Mouse (Mus musculus) heart, embryonic 16.5 days (tissue): ENCODE measurements at regions not wholly inside any gene's neighbourhood (a gene's known extent, or its start where the extent isn't known, plus 50 kb on each side); places are given as distances from the start of the nearest gene placed in this dataset.

Experiments
- ATAC-seq: fragments of 200-750 bp; cut with Nextera tagmentation; replicated peaks from 2 replicates; pipeline ENCODE4 v1.8.0; 2017; ENCODE audit warnings: moderate number of reproducible peaks; ENCODE audit not compliant: insufficient read depth, low FRiP score; ENCODE audit errors: extremely low read depth
- H3K27ac ChIP-seq: fragments of 300-500 bp; sonication (generic); 2 replicates; pipeline ENCODE4 v1.5.1; 2014; ENCODE audit warnings: mild to moderate bottlenecking, low read length, control low read depth, moderate library complexity
- H3K27me3 ChIP-seq: fragments of 300-500 bp; sonication (generic); 2 replicates; pipeline ENCODE4 v1.6.1; 2014; ENCODE audit warnings: low read length, mixed read lengths; ENCODE audit not compliant: control insufficient read depth, insufficient read depth
- H3K36me3 ChIP-seq: fragments of 300-500 bp; sonication (generic); 2 replicates; pipeline ENCODE4 v1.6.1; 2014; ENCODE audit not compliant: control insufficient read depth, insufficient read depth
- H3K4me1 ChIP-seq: fragments of 300-500 bp; sonication (generic); 2 replicates; pipeline ENCODE4 v1.6.1; 2014; ENCODE audit warnings: low read length, mixed read lengths; ENCODE audit not compliant: control insufficient read depth, insufficient read depth
- H3K4me2 ChIP-seq: fragments of 300-500 bp; sonication (generic); 2 replicates; pipeline ENCODE4 v1.6.1; 2014; ENCODE audit warnings: low read depth, mild to moderate bottlenecking, control low read depth, low read length
- H3K4me3 ChIP-seq: fragments of 300-500 bp; sonication (generic); 2 replicates; pipeline ENCODE4 v1.5.1; 2014; ENCODE audit warnings: mild to moderate bottlenecking, control low read depth, low read length
- H3K9ac ChIP-seq: fragments of 300-500 bp; sonication (generic); 2 replicates; pipeline ENCODE4 v1.6.1; 2014; ENCODE audit warnings: low read length, control low read depth
- H3K9me3 ChIP-seq: fragments of 300-500 bp; sonication (generic); replicated peaks from 2 replicates; pipeline ENCODE4 v1.6.1; 2016; ENCODE audit warnings: low read length; ENCODE audit not compliant: control insufficient read depth
- WGBS: fragments of 180-500 bp; shearing (Covaris S2); extraction: QIAGEN DNeasy Blood & Tissue Kit; methylation state at CpG from one replicate; pipeline ENCODE4 v1.1.7; 2014; 5-methylcytosine and 5-hydroxymethylcytosine counted together

- 36% methylated on average over 1 of the region's 1 CpGs for WGBS
- H3K27ac ChIP-seq: peak overlapping the region; percentile 18; the same call in 1 of the 2 replicates
- no peak for ATAC-seq
Measured at GRCm38 (mm10) chr8:103824747-103825146, 276.7 kb upstream of the Cdh5 start.

GRCm38 (mm10) chr8:103825289-103825688, 276.1 kb upstream of the Cdh5 start:
- Histone ChIP-seq H3K27me3 (no peaks in the 10 kb centered on the region), H3K9ac (no peak overlapping the region), H3K4me1 (peaks cover 4% of the 10 kb centered on the region), H3K9me3 (no peaks in the 10 kb centered on the region), H3K4me3 (no peak overlapping the region), H3K36me3 (no peaks in the 10 kb centered on the region), H3K27ac (peak overlapping the region; percentile 24; the same call in 1 of the 2 replicates), H3K4me2 (no peak overlapping the region)
- ATAC-seq: peak; percentile 58; the same call in 1 of the 2 replicates
- 33% methylated on average over 3 of the region's 3 CpGs for WGBS

More at GRCm38 (mm10) chr8:103824747-103825146, 276.7 kb upstream of the Cdh5 start:
- peaks cover 4% of the 10 kb centered on the region for H3K4me1 ChIP-seq
- H3K9me3 ChIP-seq: no peaks in the 10 kb centered on the region
- no peaks in the 10 kb centered on the region for H3K27me3 ChIP-seq
- no peak overlapping the region for H3K4me3 ChIP-seq
- H3K9ac ChIP-seq: no peak overlapping the region
- no peaks in the 10 kb centered on the region for H3K36me3 ChIP-seq
- H3K4me2 ChIP-seq: no peak overlapping the region

DNA sequence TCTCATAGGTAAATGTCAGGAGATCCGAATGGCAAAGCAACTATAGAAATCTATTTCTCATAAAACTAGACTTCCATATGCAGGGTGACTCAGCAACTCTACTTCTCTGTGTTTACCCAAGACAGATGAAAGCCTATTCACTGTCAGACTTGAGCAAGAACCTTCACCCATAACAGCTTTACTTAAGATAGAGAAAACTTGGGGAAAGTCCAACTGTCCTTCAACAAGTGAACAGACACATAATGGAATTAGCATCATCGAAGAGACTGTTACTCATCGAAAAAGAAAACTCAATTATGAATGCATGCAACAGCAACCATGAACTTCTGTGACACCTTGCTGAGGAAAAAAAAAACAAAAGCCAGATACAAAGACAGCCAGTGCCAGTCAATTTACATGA, 271.0 kb upstream of the Cdh5 start:
- no peak overlapping the region for H3K9ac ChIP-seq
- no peaks in the 10 kb centered on the region for H3K27me3 ChIP-seq
- H3K9me3 ChIP-seq: no peaks in the 10 kb centered on the region
- H3K36me3 ChIP-seq: no peaks in the 10 kb centered on the region
- no peaks in the 10 kb centered on the region for H3K4me1 ChIP-seq
- no peak overlapping the region for H3K4me3 ChIP-seq
- WGBS: 67% methylated on average over 3 of the region's 3 CpGs
- H3K27ac ChIP-seq: no peak overlapping the region
- ATAC-seq: no peak
- H3K4me2 ChIP-seq: no peak overlapping the region

- no peak for ATAC-seq
- no peak overlapping the region for H3K4me2 ChIP-seq
- 77% methylated on average over 4 of the region's 4 CpGs for WGBS
- H3K4me1 ChIP-seq: no peaks in the 10 kb centered on the region
- no peaks in the 10 kb centered on the region for H3K36me3 ChIP-seq
- no peak overlapping the region for H3K27ac ChIP-seq
- H3K9ac ChIP-seq: no peak overlapping the region
- H3K4me3 ChIP-seq: no peak overlapping the region
- no peaks in the 10 kb centered on the region for H3K9me3 ChIP-seq
- H3K27me3 ChIP-seq: 0 out of 2 replicates have a peak, but pooled peaks cover 2% of the 10 kb centered on the region
Measured at GRCm38 (mm10) chr8:103839990-103840389, 261.4 kb upstream of the Cdh5 start.

- H3K27ac ChIP-seq: no peak overlapping the region
- no peak overlapping the region for H3K9ac ChIP-seq
- no peak overlapping the region for H3K4me3 ChIP-seq
- no peaks in the 10 kb centered on the region for H3K9me3 ChIP-seq
- no peak overlapping the region for H3K4me2 ChIP-seq
- H3K27me3 ChIP-seq: no peaks in the 10 kb centered on the region
- H3K36me3 ChIP-seq: no peaks in the 10 kb centered on the region
- no peaks in the 10 kb centered on the region for H3K4me1 ChIP-seq
- WGBS: 71% methylated on average over 1 of the region's 1 CpGs
- no peak for ATAC-seq
Measured at GRCm38 (mm10) chr8:103845964-103846363, 255.5 kb upstream of the Cdh5 start.

- ATAC-seq: no peak
- no peak overlapping the region for H3K4me3 ChIP-seq
- H3K9me3 ChIP-seq: no peaks in the 10 kb centered on the region
- H3K4me2 ChIP-seq: no peak overlapping the region
- H3K36me3 ChIP-seq: no peaks in the 10 kb centered on the region
- no peaks in the 10 kb centered on the region for H3K27me3 ChIP-seq
- no peak overlapping the region for H3K27ac ChIP-seq
- H3K4me1 ChIP-seq: no peaks in the 10 kb centered on the region
- WGBS: 32% methylated on average over 10 of the region's 10 CpGs
- no peak overlapping the region for H3K9ac ChIP-seq
Measured at GRCm38 (mm10) chr8:103846382-103846976, 254.9 kb upstream of the Cdh5 start.

DNA sequence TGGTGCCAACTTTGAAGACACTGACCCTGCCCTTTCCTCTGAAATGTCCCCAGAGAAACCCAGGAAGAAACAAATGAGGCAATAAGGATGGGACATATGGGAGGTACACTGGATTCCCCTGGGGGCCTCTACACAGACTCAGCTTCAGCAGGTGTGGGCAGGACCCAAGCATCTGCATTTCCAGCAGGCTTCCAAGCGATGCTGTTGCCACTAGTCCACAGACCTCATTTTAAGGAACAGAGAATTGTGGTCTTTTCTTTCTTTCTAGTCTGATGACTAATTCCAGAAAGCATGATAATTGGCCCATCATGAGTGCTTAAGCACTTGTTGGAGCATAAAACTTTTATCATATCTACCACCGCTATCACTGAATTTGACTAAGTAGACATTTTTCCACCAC, 251.6 kb upstream of the Cdh5 start:
- Histone ChIP-seq H3K4me1 (peaks cover under 1% of the 10 kb centered on the region), H3K9ac (no peak overlapping the region), H3K27me3 (no peaks in the 10 kb centered on the region), H3K4me3 (no peak overlapping the region), H3K27ac (no peak overlapping the region), H3K9me3 (no peaks in the 10 kb centered on the region), H3K4me2 (no peak overlapping the region), H3K36me3 (no peaks in the 10 kb centered on the region)
- 90% methylated on average over 2 of the region's 2 CpGs for WGBS
- ATAC-seq: no peak

DNA sequence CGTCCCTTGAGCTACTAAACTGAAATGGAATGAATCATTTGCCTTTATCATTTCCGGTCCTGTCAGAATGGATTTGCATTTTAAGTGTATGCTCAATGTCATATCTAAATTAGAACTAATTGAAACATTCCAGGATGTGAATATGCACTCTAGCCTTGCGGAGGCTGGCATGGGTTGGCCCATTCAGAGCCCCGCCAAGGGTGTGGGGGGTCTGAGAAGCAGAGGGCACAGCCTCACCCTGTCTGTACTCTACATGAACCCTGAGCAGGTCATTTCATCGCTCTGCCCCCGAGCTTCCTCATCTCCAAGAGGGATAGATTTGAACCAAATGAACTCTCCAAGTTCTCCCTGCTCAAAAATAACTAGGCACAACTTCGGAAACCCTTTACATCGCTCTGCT, 250.1 kb upstream of the Cdh5 start:
- no peak for ATAC-seq
- no peak overlapping the region for H3K4me3 ChIP-seq
- H3K36me3 ChIP-seq: no peaks in the 10 kb centered on the region
- H3K9me3 ChIP-seq: no peaks in the 10 kb centered on the region
- no peak overlapping the region for H3K9ac ChIP-seq
- H3K27me3 ChIP-seq: no peaks in the 10 kb centered on the region
- WGBS: 71% methylated on average over 8 of the region's 8 CpGs
- H3K27ac ChIP-seq: no peak overlapping the region
- no peak overlapping the region for H3K4me2 ChIP-seq
- peaks cover 10% of the 10 kb centered on the region for H3K4me1 ChIP-seq

- H3K9ac ChIP-seq: no peak overlapping the region
- H3K4me1 ChIP-seq: peaks cover 10% of the 10 kb centered on the region
- H3K27ac ChIP-seq: no peak overlapping the region
- WGBS: 54% methylated on average over 4 of the region's 4 CpGs
- H3K9me3 ChIP-seq: no peaks in the 10 kb centered on the region
- no peak overlapping the region for H3K4me2 ChIP-seq
- no peak overlapping the region for H3K4me3 ChIP-seq
- H3K36me3 ChIP-seq: no peaks in the 10 kb centered on the region
- ATAC-seq: peak; percentile 53; the same call in 1 of the 2 replicates
- no peaks in the 10 kb centered on the region for H3K27me3 ChIP-seq
Measured at GRCm38 (mm10) chr8:103853048-103853447, 248.4 kb upstream of the Cdh5 start.
